Mouse (Mus musculus) heart, postnatal 0 days (tissue): ENCODE data around the gene 1700008P02Rik.

Experiments
- CTCF ChIP-seq: IDR thresholded peaks from 2 replicates; pipeline ENCODE4 v1.5.1; 2016; ENCODE audit warnings: antibody characterized with exemption, control low read depth, low read depth
- EP300 ChIP-seq: IDR thresholded peaks from 2 replicates; pipeline ENCODE4 v1.6.1; 2016; ENCODE audit warnings: antibody characterized with exemption, low read depth

DNA sequence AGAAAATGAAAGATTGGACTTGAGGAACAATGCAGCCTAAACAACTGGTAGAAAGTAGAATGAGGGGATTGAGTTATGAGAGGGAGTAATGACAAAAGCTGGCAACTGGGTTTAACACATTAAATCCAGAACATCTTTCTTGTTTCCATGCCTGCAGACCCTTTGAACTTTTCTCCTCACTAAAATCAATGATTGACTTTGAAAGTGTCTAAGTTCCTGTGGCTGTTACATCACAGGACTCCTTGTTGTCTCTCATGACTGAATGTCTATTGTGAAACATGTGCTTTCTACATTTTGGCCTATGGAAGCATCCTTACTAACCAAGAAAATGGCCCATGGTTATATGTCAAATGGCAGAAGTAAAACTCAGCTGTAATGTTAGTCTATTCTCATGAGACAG lies 2.4 kb downstream of the 1700008P02Rik start:
- TF ChIP-seq CTCF: no peak
- TF ChIP-seq EP300: no peak
